Mouse (Mus musculus): ENCODE measurements at regions not wholly inside any gene's neighbourhood (a gene's known extent, or its start where the extent isn't known, plus 50 kb on each side); places are given as distances from the start of the nearest gene placed in this dataset.

- DNase-seq (ENCODE audit: low read depth, low spot score), result no peak
Measured at GRCm38 (mm10) chr2:178643841-178644240, 213.5 kb downstream of the Cdh26 start.

DNA sequence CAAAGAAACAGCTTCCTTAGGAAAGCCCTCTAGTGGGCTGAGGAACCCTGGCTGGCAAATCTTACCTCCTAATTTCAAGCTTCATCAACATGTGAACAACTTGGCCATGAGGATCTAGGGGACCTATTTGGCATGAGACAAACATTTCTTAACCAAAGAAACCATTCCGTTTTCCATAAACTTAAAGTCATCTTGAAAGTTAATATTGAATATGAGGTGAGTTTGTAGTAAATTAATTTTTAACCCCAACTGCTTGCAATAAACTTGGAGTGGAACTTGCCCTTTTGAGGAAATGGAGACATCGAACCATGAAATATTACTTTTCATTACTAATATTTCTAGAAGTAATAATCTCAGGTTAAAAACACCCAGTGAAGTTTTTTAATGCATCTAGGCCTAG lies 229.7 kb downstream of the Cdh26 start:
- no peak for DNase-seq (ENCODE audit: low read depth, low spot score)

DNA sequence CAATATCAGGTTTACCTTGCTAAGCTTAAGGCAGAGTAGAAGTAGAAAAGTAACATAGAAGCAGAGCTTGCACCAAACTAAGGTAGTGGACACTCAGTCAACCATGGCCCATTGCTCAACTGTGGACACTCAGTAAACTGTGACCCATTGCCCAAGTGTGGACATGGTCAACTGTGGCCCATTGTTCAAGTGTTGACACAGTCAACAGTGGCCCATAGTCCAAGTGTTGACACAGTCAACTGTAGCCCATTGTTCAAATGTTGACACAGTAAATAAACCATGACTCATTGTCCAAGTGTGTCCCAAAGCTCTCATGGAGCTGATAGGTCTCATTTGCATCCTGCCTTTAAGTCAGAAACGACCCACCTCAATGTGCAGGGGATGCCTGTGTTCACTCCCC lies 232.1 kb downstream of the Cdh26 start:
- DNase-seq (ENCODE audit: low read depth, low spot score), result no peak

GRCm38 (mm10) chr2:178664977-178665376 lies 234.6 kb downstream of the Cdh26 start:
- peak; percentile 75 for DNase-seq (ENCODE audit: low read depth, low spot score)

DNA sequence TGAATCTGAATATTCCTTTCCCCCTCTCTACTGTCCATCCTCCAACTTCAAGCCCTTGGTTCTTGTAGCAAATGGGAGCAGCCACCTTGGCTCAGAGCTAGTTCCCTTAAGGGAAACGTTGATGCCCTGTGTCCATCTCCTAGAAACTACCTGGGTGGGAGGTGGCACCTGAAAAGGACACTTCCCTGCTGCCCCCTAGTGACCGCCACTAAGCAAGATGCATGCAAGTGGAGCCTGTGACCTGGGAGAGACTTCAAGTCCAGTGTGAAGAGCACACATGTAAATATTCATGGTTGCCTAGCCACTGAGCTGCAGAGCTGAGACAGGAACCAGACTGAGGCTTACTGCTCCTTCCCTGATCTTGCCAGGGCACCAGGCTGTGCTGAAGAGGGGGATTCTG lies 238.1 kb downstream of the Cdh26 start:
- DNase-seq (ENCODE audit: low read depth, low spot score), result no peak

DNA sequence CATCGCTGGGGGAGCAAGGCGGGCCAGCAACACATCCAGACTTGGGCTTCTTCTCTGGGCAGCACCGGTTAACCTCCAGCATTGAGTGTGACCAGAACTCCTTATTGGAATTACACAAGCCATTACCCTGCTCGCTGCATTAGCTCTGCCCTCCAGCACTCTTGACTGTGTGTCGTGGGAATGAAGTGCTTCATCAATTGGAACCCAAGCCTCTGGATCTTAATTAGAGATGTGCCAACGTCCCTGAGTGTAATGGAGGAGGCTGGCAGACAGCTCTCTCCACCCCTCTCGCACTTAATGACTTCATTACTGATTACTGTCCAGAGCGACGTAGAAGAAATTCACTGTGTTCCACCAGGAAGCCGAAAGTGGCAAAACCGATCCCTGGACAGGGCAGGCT lies 240.6 kb downstream of the Cdh26 start:
- no peak for DNase-seq (ENCODE audit: low read depth, low spot score)

DNA sequence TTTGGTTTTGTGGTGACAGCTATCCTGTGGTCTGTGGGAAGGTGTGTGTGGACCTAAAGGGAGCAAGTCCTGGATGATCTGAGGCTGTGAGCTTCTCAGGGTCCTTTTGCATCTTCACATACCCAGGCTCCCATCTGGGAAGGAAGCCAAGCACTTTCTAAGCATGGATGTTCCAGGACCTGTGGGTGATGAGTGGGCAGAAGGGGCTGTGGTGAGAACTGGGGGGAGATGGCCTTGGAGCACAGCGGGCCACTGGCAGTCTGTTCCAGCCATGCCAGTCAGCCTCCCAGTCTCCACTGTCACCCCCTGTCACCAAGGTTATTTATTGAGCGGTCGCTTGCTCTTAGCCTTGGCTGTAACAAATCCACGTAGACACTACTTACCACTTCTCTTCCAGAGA lies 243.3 kb downstream of the Cdh26 start:
- DNase-seq (ENCODE audit: low read depth, low spot score), result no peak

GRCm38 (mm10) chr2:178674621-178675020 lies 244.3 kb downstream of the Cdh26 start:
- DNase-seq (ENCODE audit: low read depth, low spot score), result no peak

GRCm38 (mm10) chr2:178676970-178677369 lies 246.6 kb downstream of the Cdh26 start:
- DNase-seq (ENCODE audit: low read depth, low spot score), result no peak

DNA sequence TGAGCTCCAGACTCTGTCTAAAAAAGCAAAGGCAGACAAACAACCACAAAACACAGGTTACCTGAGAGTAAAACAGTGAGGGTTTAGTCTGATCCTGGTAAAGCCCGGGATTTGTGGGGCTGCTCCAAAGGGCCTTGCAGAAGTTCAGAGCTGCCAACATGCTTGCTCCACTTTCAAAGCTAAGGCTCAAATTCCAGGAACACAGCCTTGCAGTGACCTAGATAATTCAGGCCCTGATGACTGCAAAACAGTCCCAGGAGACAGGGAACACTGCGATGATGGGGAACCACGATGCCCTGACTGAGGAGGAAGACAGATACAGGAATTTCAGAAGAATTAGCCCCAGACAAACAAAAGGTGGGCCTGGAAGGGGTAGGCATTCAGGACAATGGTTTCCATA lies 250.0 kb downstream of the Cdh26 start:
- DNase-seq (ENCODE audit: low read depth, low spot score), result no peak

DNA sequence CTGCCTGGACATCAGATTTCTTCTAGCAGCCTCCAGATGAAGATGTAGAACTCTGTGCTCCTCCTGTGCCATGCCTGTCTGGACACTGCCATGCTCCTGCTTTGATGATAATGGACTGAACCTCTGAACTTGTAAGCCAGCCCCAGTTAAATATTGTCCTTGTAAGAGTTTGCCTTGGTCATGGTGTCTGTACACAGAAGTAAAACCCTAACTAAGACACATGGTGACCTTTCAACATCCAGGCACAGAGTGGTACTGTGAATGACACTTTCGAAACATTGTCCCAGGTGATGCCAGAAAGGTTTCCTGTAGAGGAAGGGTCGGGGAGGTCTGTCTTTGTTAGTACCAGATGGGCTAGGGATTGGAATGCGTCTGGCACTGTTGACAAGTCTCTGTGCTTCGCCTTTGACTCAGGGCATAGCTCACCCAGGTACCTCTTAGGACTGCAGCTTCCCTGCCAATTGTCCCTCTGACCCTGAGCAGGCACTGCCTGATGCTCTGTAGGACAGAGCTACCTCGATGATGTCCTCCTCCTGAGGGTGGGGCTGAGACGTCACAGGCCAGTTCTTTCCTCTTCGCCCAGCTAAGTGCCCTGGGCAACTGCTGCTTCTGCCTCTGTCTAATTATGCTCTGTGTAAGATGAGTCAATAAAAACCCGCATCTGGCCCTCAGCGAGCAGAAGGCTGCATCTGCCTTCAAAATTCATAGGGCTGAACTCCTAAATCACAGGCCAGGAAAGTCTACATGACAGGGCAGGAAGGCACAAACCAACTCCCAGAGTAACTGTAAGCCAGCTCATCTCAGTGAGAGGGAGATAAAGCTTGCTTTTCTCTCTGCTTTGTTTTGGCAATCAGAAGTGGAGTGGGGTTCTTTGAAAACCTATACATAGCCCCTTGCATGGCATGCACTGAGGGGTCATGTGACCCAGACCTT lies 254.0 kb downstream of the Cdh26 start:
- no peak for DNase-seq (ENCODE audit: low read depth, low spot score)

DNA sequence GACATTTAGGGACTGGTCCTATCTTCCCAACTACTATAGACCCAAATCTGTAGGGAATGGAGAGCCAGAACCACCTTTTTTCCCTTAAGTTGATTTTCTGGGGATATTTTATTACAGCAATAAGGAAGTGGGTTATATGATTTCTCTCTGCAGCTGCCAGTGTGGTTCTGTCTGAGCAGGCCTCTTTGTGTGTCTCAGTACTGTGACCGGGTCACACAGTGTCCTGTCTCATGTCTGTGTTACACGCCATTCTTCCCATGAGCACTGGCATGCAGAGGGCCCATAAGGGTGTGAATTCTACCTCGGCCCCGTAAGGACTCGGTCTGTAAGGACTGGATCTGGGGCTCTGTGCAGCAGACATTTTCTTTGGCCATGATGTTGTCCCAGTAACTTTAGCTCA lies 254.9 kb downstream of the Cdh26 start:
- DNase-seq (ENCODE audit: low read depth, low spot score), result no peak

DNA sequence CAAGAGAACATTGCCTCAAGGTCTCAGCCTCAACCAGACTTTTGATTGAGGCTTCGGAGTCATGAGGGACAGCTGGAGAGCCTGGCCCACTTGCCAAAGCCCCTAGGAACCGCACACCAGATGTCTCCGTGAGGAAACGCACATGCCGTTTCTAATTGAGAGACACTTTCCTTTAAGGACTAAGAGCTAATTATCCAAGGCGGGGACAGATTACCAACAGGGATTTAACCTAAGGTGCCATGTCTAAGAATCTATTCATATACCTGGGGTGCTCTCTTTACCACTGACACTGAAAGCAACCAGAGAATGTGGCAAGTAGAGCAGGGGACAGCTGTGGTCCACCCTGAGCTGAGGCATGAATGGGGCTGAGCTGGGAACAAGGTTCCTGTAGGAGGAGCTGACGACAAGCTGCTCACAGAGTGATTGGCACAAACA lies 255.9 kb downstream of the Cdh26 start:
- peak; percentile 18 for DNase-seq (ENCODE audit: low read depth, low spot score)

DNA sequence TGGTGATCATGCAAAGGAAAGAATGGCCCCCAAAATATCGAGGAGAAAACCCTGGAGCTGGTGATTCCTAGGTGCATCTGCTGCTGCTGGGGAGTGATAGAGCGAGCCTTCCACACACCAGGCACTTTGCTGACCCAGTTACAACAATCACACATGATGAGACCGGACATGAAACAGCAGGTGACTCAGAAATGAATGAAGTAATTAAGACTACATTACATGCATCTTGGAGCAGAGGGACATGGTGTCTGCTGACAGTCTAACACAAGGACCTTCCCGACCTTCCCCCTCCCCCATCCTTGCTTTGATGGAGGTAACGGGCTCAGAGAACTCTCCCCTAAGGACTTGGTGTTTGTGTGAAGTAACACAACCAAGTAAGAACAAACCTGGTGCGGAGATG lies 258.3 kb downstream of the Cdh26 start:
- no peak for DNase-seq (ENCODE audit: low read depth, low spot score)

DNA sequence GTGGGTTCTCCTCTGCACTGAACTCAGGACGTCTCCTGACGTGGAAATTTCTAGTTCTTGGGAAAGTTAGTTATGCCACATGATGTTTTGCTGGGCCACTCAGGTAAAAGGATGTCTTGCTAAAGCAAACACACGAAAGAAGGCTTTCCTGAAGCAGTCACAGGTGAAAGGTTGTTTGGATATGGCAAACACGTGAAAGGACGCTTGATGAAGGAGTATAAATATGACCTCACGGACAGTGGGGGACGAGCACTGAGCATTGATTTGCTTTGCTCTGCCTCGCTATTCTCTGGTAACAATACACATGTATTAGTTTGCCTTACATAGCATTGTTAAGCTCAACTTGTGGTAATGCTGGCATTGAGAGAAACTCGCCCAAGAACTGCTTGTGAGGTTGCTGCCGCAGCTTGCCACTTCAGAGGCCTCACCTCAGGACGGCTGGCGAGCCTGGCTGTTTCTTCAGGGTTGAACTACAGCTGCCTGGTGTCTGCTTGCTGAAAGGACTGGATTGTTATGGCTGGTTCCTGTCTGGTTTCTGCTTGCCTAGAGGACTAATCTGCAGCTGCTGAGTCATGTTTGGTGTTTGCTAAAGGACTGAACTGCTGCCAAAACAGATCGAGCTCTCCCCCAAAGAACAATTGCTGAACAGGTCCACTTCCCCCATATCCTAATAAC lies 261.0 kb downstream of the Cdh26 start:
- peak; percentile 24 for DNase-seq (ENCODE audit: low read depth, low spot score)

- no peak for DNase-seq (ENCODE audit: low read depth, low spot score)
Measured at GRCm38 (mm10) chr2:178691865-178692228, 261.5 kb downstream of the Cdh26 start.

GRCm38 (mm10) chr2:178692231-178692630 lies 261.9 kb downstream of the Cdh26 start:
- no peak for DNase-seq (ENCODE audit: low read depth, low spot score)

DNA sequence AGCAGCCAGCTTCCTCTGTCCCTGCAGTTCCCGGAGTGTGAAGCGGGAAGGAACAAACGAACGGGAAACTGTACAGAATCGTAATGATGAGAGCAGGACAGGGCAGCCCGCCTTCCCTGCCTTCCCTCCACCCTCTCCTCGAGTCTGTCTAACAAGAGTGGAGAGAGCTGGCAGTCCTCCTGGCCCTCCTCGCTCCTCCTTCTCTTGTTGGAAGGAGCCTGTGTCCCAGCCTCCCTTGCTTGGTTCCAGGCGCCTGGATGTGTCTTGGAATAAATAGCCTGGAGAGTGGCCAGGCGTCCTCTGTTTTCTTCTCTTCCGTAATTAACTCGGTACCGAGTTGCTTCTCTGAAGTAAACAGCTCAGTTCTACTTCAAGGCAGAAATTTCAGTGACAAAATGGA lies 268.3 kb downstream of the Cdh26 start:
- no peak for DNase-seq (ENCODE audit: low read depth, low spot score)

DNA sequence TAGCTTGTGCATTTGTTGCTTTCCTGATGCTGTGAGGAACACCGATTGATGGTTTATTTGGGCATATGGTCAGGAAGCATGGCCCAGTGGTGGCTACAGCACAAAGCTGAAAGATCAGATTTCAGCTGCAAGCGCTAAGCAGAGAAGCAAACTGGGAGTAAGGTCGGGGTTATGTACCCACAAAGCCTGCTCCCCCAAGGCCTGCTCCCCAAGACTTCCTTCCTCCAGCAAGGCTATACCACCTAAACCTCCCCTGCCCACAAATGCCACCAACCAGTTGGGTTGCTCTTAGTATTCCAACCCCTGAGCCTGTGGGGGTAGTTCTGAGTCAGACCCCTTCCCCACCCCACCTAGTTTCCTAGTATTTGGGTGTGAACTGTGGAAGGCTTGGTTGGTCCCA lies 270.5 kb downstream of the Cdh26 start:
- no peak for DNase-seq (ENCODE audit: low read depth, low spot score)

- no peak for DNase-seq (ENCODE audit: low read depth, low spot score)
Measured at GRCm38 (mm10) chr2:178704510-178704909, 274.2 kb downstream of the Cdh26 start.

DNA sequence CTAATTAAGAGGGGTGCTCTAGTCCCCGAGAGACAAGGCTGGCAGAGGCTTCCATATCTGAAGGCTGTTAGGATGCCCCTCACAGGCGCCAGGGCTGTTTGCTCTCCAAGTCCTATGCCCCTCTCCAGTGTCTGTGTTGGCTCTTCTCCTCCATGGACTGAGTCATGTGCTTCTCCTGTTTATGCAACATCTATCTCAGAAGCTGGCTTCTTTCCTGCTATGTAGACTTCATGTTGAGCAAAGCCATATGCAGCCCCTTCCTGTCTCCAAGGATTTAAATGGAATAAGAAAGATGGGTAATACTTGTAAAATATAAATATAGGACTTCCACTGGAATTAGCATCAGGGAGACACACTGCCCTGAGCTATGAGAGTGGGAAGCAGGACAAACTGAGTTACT lies 278.3 kb downstream of the Cdh26 start:
- DNase-seq (ENCODE audit: low read depth, low spot score), result no peak

GRCm38 (mm10) chr2:178709192-178709881 lies 279.0 kb downstream of the Cdh26 start:
- no peak for DNase-seq (ENCODE audit: low read depth, low spot score)
